Mouse (Mus musculus): Measurements from ENCODE around the gene Dnajc15. TPM values are rescaled to one million over a fixed set of nuclear protein-coding genes. Genes with fewer than 3 reads are reported as not detected.
"Not testable (repeated sequence)": the region's sequence is repeated elsewhere in the genome, so short reads cannot be mapped to it uniquely, and the experiment has no call there.

Gene Dnajc15
- polyA plus RNA-seq, 2 experiments: 22.8 to 113 TPM

DNA sequence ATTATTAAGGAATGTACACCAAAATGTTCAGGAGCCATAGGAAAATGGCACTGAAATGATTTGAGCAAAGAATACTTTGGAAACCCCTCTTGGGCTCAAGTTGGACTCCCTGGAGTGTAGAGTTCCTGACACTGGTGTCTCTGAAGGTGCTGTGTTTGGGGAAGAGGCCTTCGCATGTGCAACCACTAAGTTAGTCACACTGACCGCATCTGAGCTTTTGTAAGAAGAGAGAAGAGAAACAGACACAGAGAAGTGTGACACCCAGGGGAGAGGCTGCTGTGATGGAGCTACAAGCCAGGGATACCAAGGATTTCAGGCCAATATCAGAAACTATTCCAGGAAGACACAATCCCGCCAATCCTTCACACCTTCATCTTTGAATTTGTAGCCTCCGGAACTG is 12.0 kb upstream of the Dnajc15 start:
- no peaks in the 10 kb centered on the region for H3K9me3 ChIP-seq (ENCODE audit: control insufficient read depth, low read length)
- H3K9ac ChIP-seq (ENCODE audit: low read depth, low read length, severe bottlenecking): no peak overlapping the region
- 83% methylated on average over 4 of the region's 4 CpGs for WGBS
- H3K4me1 ChIP-seq (ENCODE audit: control insufficient read depth, insufficient read depth, low read length): no peaks in the 10 kb centered on the region
- no peaks in the 10 kb centered on the region for H3K36me3 ChIP-seq (ENCODE audit: control insufficient read depth, insufficient read depth, low read length)
- DNase-seq (ENCODE audit: low spot score) (no peak), ATAC-seq (ENCODE audit: low FRiP score, low read depth) (no peak)
- TF ChIP-seq POLR2A (IDR thresholded peaks at IDR 0.05; ENCODE audit: borderline replicate concordance, extremely low read depth, insufficient read depth, insufficient read length): no peak
- no peak overlapping the region for H3K27ac ChIP-seq (replicated peaks; ENCODE audit: low read depth, low read length)
- H3K4me3 ChIP-seq (replicated peaks; ENCODE audit: low read length): no peak overlapping the region
- no peak overlapping the region for H3K4me2 ChIP-seq (replicated peaks; ENCODE audit: low read depth, low read length, severe bottlenecking)
- no peaks in the 10 kb centered on the region for H3K27me3 ChIP-seq (ENCODE audit: control insufficient read depth, insufficient read depth, low read length)

DNA sequence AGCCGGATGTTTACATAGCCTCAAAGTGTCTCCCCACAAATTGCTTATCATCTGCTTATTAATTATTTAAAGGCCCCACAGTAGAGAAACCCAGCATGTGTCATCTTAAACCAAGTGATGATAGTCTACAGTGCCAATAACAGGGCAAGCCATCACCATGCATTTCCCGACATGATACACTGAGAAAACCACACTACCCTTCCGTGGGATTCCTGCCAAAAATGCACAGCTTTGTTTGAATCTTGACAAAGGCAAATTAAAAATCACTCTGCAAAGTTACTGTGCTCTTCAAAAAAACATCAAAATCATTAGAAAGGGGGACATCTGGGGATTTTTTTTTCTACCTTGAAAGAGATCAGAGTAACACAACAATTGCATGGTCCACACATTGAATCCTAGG is 11.5 kb upstream of the Dnajc15 start:
- no peaks in the 10 kb centered on the region for H3K4me1 ChIP-seq (ENCODE audit: control insufficient read depth, insufficient read depth, low read length)
- no peaks in the 10 kb centered on the region for H3K9me3 ChIP-seq (ENCODE audit: control insufficient read depth, low read length)
- H3K4me2 ChIP-seq (replicated peaks; ENCODE audit: low read depth, low read length, severe bottlenecking): no peak overlapping the region
- H3K27ac ChIP-seq (replicated peaks; ENCODE audit: low read depth, low read length): no peak overlapping the region
- ATAC-seq (ENCODE audit: low FRiP score, low read depth) (no peak), DNase-seq (ENCODE audit: low spot score) (no peak)
- no peaks in the 10 kb centered on the region for H3K27me3 ChIP-seq (ENCODE audit: control insufficient read depth, insufficient read depth, low read length)
- WGBS: 90% methylated on average over 3 of the region's 3 CpGs
- no peak overlapping the region for H3K4me3 ChIP-seq (replicated peaks; ENCODE audit: low read length)
- H3K9ac ChIP-seq (ENCODE audit: low read depth, low read length, severe bottlenecking): no peak overlapping the region
- no peaks in the 10 kb centered on the region for H3K36me3 ChIP-seq (ENCODE audit: control insufficient read depth, insufficient read depth, low read length)
- TF ChIP-seq POLR2A (IDR thresholded peaks at IDR 0.05; ENCODE audit: borderline replicate concordance, extremely low read depth, insufficient read depth, insufficient read length): no peak

DNA sequence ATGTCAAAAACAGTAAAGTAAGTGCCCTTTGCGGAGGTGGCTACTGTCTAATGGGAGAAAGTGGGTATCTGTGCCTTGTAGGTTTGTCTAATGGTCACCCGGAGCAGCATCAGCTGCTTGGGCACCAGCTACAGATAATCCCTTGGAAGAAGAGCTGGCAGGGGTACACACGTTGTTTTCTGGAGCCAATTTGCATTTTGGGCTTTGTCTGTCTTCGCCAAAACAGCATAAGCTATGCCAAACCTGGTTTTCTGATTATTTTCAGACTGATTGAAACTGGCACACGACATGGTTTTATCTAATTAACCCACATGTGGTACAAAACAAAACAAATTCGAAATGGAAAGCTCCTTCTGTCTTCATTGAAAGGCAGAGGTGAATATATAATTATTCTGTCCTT is 7.7 kb upstream of the Dnajc15 start:
- no peak overlapping the region for H3K27ac ChIP-seq (replicated peaks; ENCODE audit: low read depth, low read length)
- H3K4me1 ChIP-seq (ENCODE audit: control insufficient read depth, insufficient read depth, low read length): no peaks in the 10 kb centered on the region
- DNase-seq (ENCODE audit: low spot score): no peak
- ATAC-seq (ENCODE audit: low FRiP score, low read depth): no peak
- TF ChIP-seq POLR2A (IDR thresholded peaks at IDR 0.05; ENCODE audit: borderline replicate concordance, extremely low read depth, insufficient read depth, insufficient read length): no peak
- 78% methylated on average over 6 of the region's 6 CpGs for WGBS
- no peaks in the 10 kb centered on the region for H3K27me3 ChIP-seq (ENCODE audit: control insufficient read depth, insufficient read depth, low read length)
- H3K9ac ChIP-seq (ENCODE audit: low read depth, low read length, severe bottlenecking): no peak overlapping the region
- H3K9me3 ChIP-seq (ENCODE audit: control insufficient read depth, low read length): no peaks in the 10 kb centered on the region
- H3K36me3 ChIP-seq (ENCODE audit: control insufficient read depth, insufficient read depth, low read length): no peaks in the 10 kb centered on the region
- H3K4me2 ChIP-seq (replicated peaks; ENCODE audit: low read depth, low read length, severe bottlenecking): no peak overlapping the region
- H3K4me3 ChIP-seq (replicated peaks; ENCODE audit: low read length): no peak overlapping the region

DNA sequence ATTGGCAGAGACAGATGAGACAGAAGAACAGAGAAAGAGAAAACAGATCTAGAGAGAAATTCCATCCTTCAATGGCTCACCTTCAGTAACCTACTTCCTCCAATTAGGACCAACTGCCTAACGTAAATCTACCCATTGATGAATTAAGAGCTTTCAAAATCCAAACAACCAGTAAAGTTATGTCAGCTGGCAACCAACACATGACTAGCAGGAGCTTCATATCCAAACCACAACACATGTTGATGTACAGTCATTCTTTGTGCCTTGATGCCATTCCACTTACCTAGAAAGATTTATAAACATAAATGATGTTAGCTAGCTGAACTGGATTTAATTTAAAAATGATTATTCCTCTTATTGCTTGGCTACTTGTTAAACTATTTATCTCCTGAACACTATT is 7.1 kb upstream of the Dnajc15 start:
- DNase-seq (ENCODE audit: low spot score) (no peak), ATAC-seq (ENCODE audit: low FRiP score, low read depth) (no peak)
- Histone ChIP-seq H3K9ac (ENCODE audit: low read depth, low read length, severe bottlenecking) (no peak overlapping the region), H3K27ac (replicated peaks; ENCODE audit: low read depth, low read length) (no peak overlapping the region), H3K4me2 (replicated peaks; ENCODE audit: low read depth, low read length, severe bottlenecking) (no peak overlapping the region), H3K36me3 (ENCODE audit: control insufficient read depth, insufficient read depth, low read length) (no peaks in the 10 kb centered on the region), H3K4me1 (ENCODE audit: control insufficient read depth, insufficient read depth, low read length) (no peaks in the 10 kb centered on the region), H3K4me3 (replicated peaks; ENCODE audit: low read length) (no peak overlapping the region), H3K27me3 (ENCODE audit: control insufficient read depth, insufficient read depth, low read length) (no peaks in the 10 kb centered on the region), H3K9me3 (ENCODE audit: control insufficient read depth, low read length) (no peaks in the 10 kb centered on the region)
- 58% methylated on average over 1 of the region's 1 CpGs for WGBS
- TF ChIP-seq POLR2A (IDR thresholded peaks at IDR 0.05; ENCODE audit: borderline replicate concordance, extremely low read depth, insufficient read depth, insufficient read length): no peak

DNA sequence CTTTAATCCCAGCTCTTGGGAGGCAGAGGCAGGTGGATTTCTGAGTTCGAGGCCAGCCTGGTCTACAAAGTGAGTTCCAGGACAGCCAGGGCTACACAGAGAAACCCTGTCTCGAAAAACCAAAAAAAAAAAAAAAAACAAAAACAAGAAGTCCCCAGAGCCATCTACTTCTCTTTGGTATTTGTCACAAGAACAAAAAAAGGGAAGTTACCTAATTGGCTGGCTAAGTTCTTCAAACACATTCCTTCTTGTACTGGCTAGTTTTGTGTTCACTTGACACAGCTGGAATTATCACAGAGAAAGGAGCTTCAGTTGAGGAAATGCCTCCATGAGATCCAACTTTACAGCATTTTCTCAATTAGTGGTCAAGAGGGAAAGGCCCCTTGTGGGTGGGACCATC is 3.0 kb upstream of the Dnajc15 start:
- DNase-seq (ENCODE audit: low spot score); H3K9ac ChIP-seq (ENCODE audit: low read depth, low read length, severe bottlenecking); H3K4me1 ChIP-seq (ENCODE audit: control insufficient read depth, insufficient read depth, low read length); ATAC-seq (ENCODE audit: low FRiP score, low read depth); H3K27ac ChIP-seq (replicated peaks; ENCODE audit: low read depth, low read length); H3K27me3 ChIP-seq (ENCODE audit: control insufficient read depth, insufficient read depth, low read length); H3K4me3 ChIP-seq (replicated peaks; ENCODE audit: low read length); H3K9me3 ChIP-seq (ENCODE audit: control insufficient read depth, low read length); H3K4me2 ChIP-seq (replicated peaks; ENCODE audit: low read depth, low read length, severe bottlenecking); H3K36me3 ChIP-seq (ENCODE audit: control insufficient read depth, insufficient read depth, low read length): not testable (repeated sequence)
- WGBS: 80% methylated on average over 1 of the region's 2 CpGs

DNA sequence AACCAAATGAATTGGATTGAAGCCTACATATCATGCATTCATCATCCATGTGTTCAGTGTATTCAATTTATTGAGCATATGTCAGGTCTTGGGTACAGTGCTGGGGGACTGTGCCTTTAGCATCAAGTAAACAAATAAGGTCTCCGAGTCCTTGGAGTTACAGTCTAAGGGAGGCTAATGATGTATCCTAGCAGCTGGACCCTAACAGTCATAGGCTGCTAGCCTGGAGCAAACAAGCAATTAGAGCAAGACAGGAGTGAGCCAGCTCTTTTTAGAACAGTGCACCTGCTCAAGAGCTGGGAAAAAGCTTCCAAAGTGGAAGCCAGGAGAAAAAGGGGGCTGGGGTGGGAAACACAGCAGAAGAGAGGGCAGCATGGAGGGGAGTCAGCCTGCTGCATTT is 1.3 kb upstream of the Dnajc15 start:
- H3K36me3 ChIP-seq (ENCODE audit: control insufficient read depth, insufficient read depth, low read length): no peaks in the 10 kb centered on the region
- H3K9me3 ChIP-seq (ENCODE audit: control insufficient read depth, low read length): no peaks in the 10 kb centered on the region
- no peak overlapping the region for H3K4me3 ChIP-seq (replicated peaks; ENCODE audit: low read length)
- H3K4me2 ChIP-seq (replicated peaks; ENCODE audit: low read depth, low read length, severe bottlenecking): no peak overlapping the region
- WGBS: 75% methylated on average over 1 of the region's 1 CpGs
- ATAC-seq (ENCODE audit: low FRiP score, low read depth) (no peak), DNase-seq (ENCODE audit: low spot score) (no peak)
- H3K27me3 ChIP-seq (ENCODE audit: control insufficient read depth, insufficient read depth, low read length): no peaks in the 10 kb centered on the region
- H3K27ac ChIP-seq (replicated peaks; ENCODE audit: low read depth, low read length): no peak overlapping the region
- no peak for TF ChIP-seq POLR2A (IDR thresholded peaks at IDR 0.05; ENCODE audit: borderline replicate concordance, extremely low read depth, insufficient read depth, insufficient read length)
- H3K9ac ChIP-seq (ENCODE audit: low read depth, low read length, severe bottlenecking): no peak overlapping the region
- 0 out of 2 replicates have a peak, but pooled peaks cover 5% of the 10 kb centered on the region for H3K4me1 ChIP-seq (ENCODE audit: control insufficient read depth, insufficient read depth, low read length)

Measured in limb, embryonic 14.5 days (tissue).